Mouse (Mus musculus) embryonic facial prominence, embryonic 14.5 days (tissue): Measurements from ENCODE around the gene Nicn1. TPM values are rescaled to one million over a fixed set of nuclear protein-coding genes. Genes with fewer than 3 reads are reported as not detected.
A peak's percentile ranks its signal among the peaks of the same experiment; 100 is the strongest.
"Not testable (repeated sequence)": the region's sequence is repeated elsewhere in the genome, so short reads cannot be mapped to it uniquely, and the experiment has no call there.

Source experiments
- ATAC-seq: fragments of 200-750 bp; cut with Nextera tagmentation; 2 replicates; pipeline ENCODE4 v1.8.0; 2017; ENCODE audit warnings: low read depth, moderate number of reproducible peaks, moderate TSS enrichment
- DNase-seq: peaks from one replicate; pipeline ENCODE4 v3.0.0-alpha.2; 2015; ENCODE audit warnings: low spot score
- H3K27ac ChIP-seq: fragments of 300-500 bp; sonication (generic); replicated peaks from 2 replicates; pipeline ENCODE4 v1.5.1; 2014; ENCODE audit warnings: low read depth, mild to moderate bottlenecking, low read length, moderate library complexity
- H3K27me3 ChIP-seq: fragments of 300-500 bp; sonication (generic); replicated peaks from 2 replicates; pipeline ENCODE4 v1.6.1; 2014; ENCODE audit warnings: low read length; ENCODE audit not compliant: control insufficient read depth, insufficient read depth
- H3K36me3 ChIP-seq: fragments of 300-500 bp; sonication (generic); 2 replicates; pipeline ENCODE4 v1.6.1; 2014; ENCODE audit warnings: low read length, mixed read lengths; ENCODE audit not compliant: control insufficient read depth, insufficient read depth
- H3K4me1 ChIP-seq: fragments of 300-500 bp; sonication (generic); 2 replicates; pipeline ENCODE4 v1.6.1; 2014; ENCODE audit warnings: antibody characterized with exemption, low read length; ENCODE audit not compliant: control insufficient read depth, insufficient read depth
- H3K4me2 ChIP-seq: fragments of 300-500 bp; sonication (generic); 2 replicates; pipeline ENCODE4 v1.6.1; 2014; ENCODE audit warnings: low read depth, mild to moderate bottlenecking, low read length, moderate library complexity, mixed read lengths
- H3K4me3 ChIP-seq: fragments of 300-500 bp; sonication (generic); 2 replicates; pipeline ENCODE4 v1.5.1; 2014; ENCODE audit warnings: low read depth, mild to moderate bottlenecking, low read length
- H3K9ac ChIP-seq: fragments of 300-500 bp; sonication (generic); 2 replicates; pipeline ENCODE4 v1.6.1; 2014; ENCODE audit warnings: low read depth, mild to moderate bottlenecking, low read length, moderate library complexity, mixed read lengths
- H3K9me3 ChIP-seq: fragments of 300-500 bp; sonication (generic); 2 replicates; pipeline ENCODE4 v1.6.1; 2016; ENCODE audit warnings: low read length; ENCODE audit not compliant: control insufficient read depth
- WGBS: fragments of 180-500 bp; shearing (Covaris S2); extraction: QIAGEN DNeasy Blood & Tissue Kit; methylation state at CpG from one replicate; pipeline ENCODE4 v1.1.7; 2014; 5-methylcytosine and 5-hydroxymethylcytosine counted together
- polyA plus RNA-seq: library from polyadenylated mRNA; unstranded; fragments of >200 nt; fragmentation: Nextera tagmentation; extraction: Ambion mirVana; gene quantifications from 2 replicates; pipeline ENCODE4 v1.2.1, GENCODE M21; 2014

Nicn1 gene
- polyA plus RNA-seq, 1 experiment from 2014 or later, result 38.9 TPM

DNA sequence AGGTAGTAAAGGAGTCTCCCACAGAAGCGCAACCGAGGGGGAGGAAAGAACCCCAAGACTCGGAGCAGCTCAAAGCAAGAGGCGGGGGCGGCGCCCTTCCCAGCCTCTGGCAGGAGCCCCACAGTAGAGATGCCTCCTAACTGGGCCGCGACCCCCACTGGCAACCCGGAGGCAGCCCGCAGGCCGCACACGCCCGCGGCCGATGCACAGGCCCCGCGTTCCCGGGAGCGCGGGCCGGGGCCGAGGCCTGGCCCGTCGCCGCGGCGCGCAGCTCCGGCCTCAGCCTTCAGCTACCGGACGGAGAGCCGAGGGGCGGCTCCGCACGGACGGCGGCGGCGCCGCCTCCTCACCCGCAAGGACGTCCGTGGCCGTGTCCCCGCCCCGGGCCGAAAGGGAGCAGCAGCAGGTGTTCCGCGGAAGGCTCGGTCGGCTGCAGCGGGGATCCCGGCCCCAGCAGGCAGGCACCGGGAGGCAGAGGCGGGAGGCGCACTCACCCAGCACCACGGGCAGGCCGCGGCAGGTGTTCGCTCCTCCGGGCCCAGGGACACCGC lies 27.0 kb upstream of the Nicn1 start:
- Histone ChIP-seq H3K4me2 (peak overlapping the region; percentile 80), H3K27ac (peak overlapping the region; percentile 88), H3K27me3 (no peaks in the 10 kb centered on the region), H3K9ac (peak overlapping the region; percentile 89), H3K4me3 (peak overlapping the region; percentile 95), H3K4me1 (peaks cover 22% of the 10 kb centered on the region), H3K9me3 (no peaks in the 10 kb centered on the region), H3K36me3 (no peaks in the 10 kb centered on the region)
- WGBS, result under 1% methylated on average over 39 of the region's 62 CpGs
- DNase-seq (no peak), ATAC-seq (peak; percentile 56)

DNA sequence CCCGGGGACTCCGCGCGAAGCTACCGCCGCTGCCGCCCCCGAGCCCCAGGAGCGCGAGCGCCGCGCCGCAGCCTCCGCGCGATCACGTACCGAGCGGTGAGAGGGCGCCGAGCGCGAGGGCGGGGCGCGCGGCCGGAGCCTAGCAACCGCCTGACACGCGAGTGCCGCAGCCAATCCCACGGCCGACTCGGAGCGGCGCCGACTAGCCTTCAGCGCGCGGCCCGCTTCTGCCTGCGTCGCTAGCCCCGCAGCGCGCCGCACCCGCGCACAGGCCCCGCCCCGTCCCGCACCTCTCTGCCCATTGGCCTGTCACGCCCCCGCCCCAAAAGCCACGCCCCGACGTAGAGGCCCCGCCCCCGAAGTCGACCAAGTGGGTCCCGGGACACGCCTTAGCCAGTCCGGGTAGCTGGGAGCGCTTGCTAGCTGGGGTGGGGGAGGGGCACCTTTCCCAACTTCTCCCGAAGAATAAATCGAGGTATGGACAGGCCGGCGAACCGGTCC lies 26.5 kb upstream of the Nicn1 start, which contains the start of gene Dag1:
Gene Dag1 (minus strand): TSS at position 269 of the 501 bp plus-strand sequence.
- H3K36me3 ChIP-seq, result no peaks in the 10 kb centered on the region
- H3K4me3 ChIP-seq, result peak within 1 kb of the TSS; percentile 95
- H3K27ac ChIP-seq, result peak within 1 kb of the TSS; percentile 88
- WGBS, result 0% methylated on average over 14 of the region's 71 CpGs
- peak within 1 kb of the TSS; percentile 89 for H3K9ac ChIP-seq
- H3K27me3 ChIP-seq, result no peaks in the 10 kb centered on the region
- peak within 1 kb of the TSS; percentile 80 for H3K4me2 ChIP-seq
- H3K9me3 ChIP-seq, result no peaks in the 10 kb centered on the region
- peak; percentile 98 for DNase-seq
- peaks cover 22% of the 10 kb centered on the region for H3K4me1 ChIP-seq
- peak; percentile 98 for ATAC-seq

DNA sequence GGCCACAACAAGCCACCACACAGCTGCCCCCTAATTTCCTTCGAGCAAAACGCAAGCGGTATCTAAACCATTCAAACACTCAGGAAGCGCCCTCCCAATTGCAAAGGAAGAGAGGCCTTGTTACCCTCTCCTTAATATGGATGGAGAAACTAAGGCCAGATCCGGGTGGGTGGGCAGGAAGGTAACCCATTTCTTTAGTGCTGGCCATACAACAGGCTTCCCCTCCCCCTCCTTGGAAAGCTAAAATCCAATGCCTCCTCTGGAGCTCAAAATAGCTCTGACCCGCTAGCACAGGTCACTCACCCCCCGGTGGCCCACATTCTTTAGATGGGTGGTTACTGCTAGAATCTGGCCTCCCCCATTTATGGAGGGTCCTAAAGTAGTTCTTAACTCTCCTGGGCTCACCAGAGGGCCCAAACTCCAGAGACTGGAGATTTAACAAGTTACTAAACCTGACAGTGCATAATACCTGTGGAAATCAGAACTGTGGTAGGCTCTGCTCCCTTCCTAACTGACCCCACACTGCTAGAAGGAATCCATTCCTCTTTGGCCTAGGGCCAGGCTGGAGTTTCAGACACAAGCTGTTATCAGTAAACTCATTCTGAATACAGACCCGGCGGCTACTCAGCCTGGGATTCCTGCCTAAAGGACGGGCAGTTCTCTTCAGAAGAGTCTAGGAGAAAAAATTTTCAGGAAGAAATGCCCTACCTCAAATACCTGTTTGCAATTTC lies 25.9 kb upstream of the Nicn1 start:
- peaks cover 22% of the 10 kb centered on the region for H3K4me1 ChIP-seq
- peak overlapping the region; percentile 88 for H3K27ac ChIP-seq
- ATAC-seq (no peak; the same call in 1 of the 2 replicates), DNase-seq (no peak)
- no peaks in the 10 kb centered on the region for H3K9me3 ChIP-seq
- peak overlapping the region; percentile 95 for H3K4me3 ChIP-seq
- peak overlapping the region; percentile 80 for H3K4me2 ChIP-seq
- no peaks in the 10 kb centered on the region for H3K27me3 ChIP-seq
- H3K9ac ChIP-seq, result peak overlapping the region; percentile 89
- 10% methylated on average over 10 of the region's 10 CpGs for WGBS
- H3K36me3 ChIP-seq, result no peaks in the 10 kb centered on the region

DNA sequence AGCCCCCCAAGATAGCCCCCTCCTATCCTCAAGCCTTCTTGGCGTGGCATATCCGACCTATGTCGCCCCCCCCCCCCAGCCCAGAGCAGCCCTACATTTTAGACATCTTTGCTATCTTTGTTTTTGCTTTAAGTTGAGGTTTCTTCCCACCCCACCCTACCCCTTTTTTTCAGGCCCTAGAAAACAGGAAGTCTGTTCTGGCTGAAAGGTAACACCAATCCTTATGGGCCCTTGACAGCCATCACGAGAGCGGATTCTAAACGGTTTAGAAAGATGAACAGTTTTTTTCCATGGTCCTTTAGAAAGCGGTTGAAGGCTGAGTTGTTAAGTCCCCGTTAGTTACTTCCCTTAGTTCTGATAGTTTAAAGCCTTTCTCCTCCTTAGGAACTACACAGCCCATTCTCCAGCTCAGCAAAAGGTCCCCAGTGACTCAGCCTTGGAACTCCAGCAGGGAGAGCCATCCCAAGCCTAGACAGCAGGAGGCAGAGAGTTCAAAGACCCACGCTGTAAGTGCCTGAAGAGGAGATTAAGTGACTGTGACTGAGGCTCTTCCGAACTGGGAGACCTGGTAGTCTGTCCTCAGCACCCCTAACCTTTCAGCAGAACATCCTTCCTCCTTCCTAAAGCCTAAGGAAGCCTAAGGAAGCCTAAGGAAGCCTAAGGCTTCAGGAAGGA lies 23.8 kb upstream of the Nicn1 start:
- no peak overlapping the region for H3K9ac ChIP-seq
- H3K4me1 ChIP-seq, result peaks cover 22% of the 10 kb centered on the region
- H3K9me3 ChIP-seq, result no peaks in the 10 kb centered on the region
- H3K27me3 ChIP-seq, result no peaks in the 10 kb centered on the region
- no peak overlapping the region for H3K4me3 ChIP-seq
- H3K4me2 ChIP-seq, result no peak overlapping the region
- no peak overlapping the region for H3K27ac ChIP-seq
- ATAC-seq (no peak), DNase-seq (no peak)
- H3K36me3 ChIP-seq, result no peaks in the 10 kb centered on the region
- WGBS, result 48% methylated on average over 9 of the region's 10 CpGs

DNA sequence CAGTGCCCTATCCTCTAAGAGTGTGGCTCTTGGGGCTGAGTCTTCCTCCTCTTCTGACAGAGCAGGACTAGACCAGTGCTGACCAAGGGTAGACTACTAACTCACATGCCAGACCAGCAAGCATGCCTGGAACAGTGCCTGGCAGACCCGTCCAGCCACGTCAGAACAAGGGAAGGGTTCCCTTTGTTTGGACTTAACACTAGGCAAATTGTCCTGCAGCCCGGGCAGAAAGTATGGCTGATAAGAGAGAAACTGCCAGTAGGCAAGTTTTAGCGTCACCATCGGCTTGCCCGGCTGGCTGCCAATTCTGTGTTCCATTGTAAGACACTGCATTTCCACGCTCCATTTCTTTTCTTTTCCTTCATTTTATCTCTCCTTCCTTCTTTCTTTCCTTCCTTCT lies 22.5 kb upstream of the Nicn1 start:
- H3K9me3 ChIP-seq, result no peaks in the 10 kb centered on the region
- WGBS, result 74% methylated on average over 7 of the region's 7 CpGs
- peaks cover 9% of the 10 kb centered on the region for H3K4me1 ChIP-seq
- H3K27ac ChIP-seq, result no peak overlapping the region
- no peaks in the 10 kb centered on the region for H3K27me3 ChIP-seq
- H3K36me3 ChIP-seq, result no peaks in the 10 kb centered on the region
- DNase-seq, result no peak
- no peak overlapping the region for H3K4me3 ChIP-seq
- no peak for ATAC-seq
- H3K9ac ChIP-seq, result no peak overlapping the region
- H3K4me2 ChIP-seq, result no peak overlapping the region

DNA sequence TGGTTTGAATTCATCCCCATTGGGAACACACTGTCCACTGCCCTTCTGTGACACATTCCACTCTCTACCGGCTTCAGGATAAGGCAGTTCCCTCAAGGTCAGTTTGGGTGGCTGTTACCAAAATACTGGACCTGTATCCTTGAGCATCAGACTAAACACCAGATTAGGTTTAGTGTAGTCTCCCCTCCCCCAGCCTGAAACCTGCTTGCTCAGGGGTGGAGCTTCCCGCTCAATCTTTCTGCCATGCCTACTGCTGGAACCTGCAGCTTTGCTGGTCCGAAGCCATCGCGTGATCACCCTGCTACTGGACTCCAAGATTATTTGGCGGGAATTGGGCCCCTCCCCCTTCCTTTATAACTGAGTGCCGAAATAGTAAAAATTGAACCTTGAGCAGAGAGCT lies 21.5 kb upstream of the Nicn1 start:
- not testable (repeated sequence) for H3K4me2 ChIP-seq, H3K4me1 ChIP-seq
- whole genome bisulfite sequencing, result 77% methylated on average over 6 of the region's 7 CpGs

DNA sequence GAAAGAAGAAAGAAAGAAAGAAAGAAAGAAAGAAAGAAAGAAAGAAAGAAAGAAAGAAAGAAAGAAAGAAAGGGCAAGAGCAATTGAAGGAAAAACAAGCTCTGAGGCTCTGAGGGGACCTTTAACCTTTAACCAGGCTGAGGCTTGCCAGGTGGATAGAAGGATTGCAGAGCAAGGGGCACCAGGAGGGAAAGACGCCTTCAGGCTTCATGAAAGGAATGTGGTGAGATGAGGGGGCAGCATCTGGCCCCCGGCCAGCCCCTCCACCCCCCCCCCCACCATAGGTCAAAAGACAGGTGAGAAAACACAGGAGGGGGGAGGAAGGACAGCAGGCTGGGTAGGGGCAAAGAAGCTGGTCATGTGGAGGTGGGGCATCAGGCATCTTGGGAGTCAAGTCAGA lies 18.3 kb upstream of the Nicn1 start:
- no peak overlapping the region for H3K4me2 ChIP-seq
- H3K9ac ChIP-seq, result no peak overlapping the region
- no peaks in the 10 kb centered on the region for H3K4me1 ChIP-seq
- H3K4me3 ChIP-seq, result no peak overlapping the region
- no peaks in the 10 kb centered on the region for H3K9me3 ChIP-seq
- WGBS, result 14% methylated on average over 2 of the region's 2 CpGs
- H3K27me3 ChIP-seq, result no peaks in the 10 kb centered on the region
- peak overlapping the region; percentile 44; the same call in 1 of the 2 replicates for H3K27ac ChIP-seq
- H3K36me3 ChIP-seq, result no peaks in the 10 kb centered on the region
- DNase-seq (no peak), ATAC-seq (no peak)

More for the DNA sequence above, 21.5 kb upstream of the Nicn1 start:
- not testable (repeated sequence) for H3K4me3 ChIP-seq, H3K36me3 ChIP-seq, H3K9me3 ChIP-seq, H3K27me3 ChIP-seq, H3K9ac ChIP-seq, DNase-seq, ATAC-seq, H3K27ac ChIP-seq

DNA sequence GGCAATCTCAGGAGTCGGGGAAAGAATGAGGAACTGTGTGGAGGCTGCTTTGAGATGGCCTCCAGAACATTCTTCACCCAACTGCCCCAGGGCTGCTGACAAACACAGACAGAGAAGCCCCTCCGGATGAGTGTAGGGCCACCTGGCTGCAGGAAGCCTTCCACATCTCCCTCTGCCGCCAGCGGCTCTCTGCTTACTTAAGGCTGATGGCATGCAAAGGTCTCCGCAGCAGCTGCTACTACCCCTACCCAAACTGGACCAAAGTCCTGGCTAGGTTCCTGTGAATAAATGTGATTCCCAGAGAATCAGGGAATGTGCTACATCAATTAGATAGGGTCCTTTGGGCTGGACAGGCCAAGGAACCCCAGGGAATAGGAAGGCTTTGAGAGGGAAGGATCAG lies 17.5 kb upstream of the Nicn1 start:
- Histone ChIP-seq H3K36me3 (no peaks in the 10 kb centered on the region), H3K9me3 (no peaks in the 10 kb centered on the region), H3K4me2 (no peak overlapping the region), H3K9ac (no peak overlapping the region), H3K27me3 (no peaks in the 10 kb centered on the region), H3K27ac (peak overlapping the region; percentile 33), H3K4me3 (no peak overlapping the region), H3K4me1 (no peaks in the 10 kb centered on the region)
- ATAC-seq (peak; percentile 42; the same call in 1 of the 2 replicates), DNase-seq (no peak)
- 57% methylated on average over 5 of the region's 5 CpGs for WGBS
